Mouse (Mus musculus) midbrain, postnatal 0 days (tissue): ENCODE data around the gene Ncapd3. TPM values are rescaled to one million over a fixed set of nuclear protein-coding genes. Genes with fewer than 3 reads are reported as not detected.

Experiments
- ATAC-seq: fragments of 200-750 bp; cut with Nextera tagmentation; 2 replicates; pipeline ENCODE4 v1.8.0; 2017; ENCODE audit warnings: moderate number of reproducible peaks, mild to moderate bottlenecking, moderate TSS enrichment, moderate library complexity; ENCODE audit not compliant: low FRiP score
- DNase-seq: peaks from one replicate; pipeline ENCODE4 v3.0.0-alpha.2; 2015; ENCODE audit warnings: low spot score
- H3K27ac ChIP-seq: fragments of 300-500 bp; sonication (generic); 2 replicates; pipeline ENCODE4 v1.5.1; 2014; ENCODE audit warnings: low read depth, mild to moderate bottlenecking, low read length, mixed read lengths
- H3K27me3 ChIP-seq: fragments of 300-500 bp; sonication (generic); 2 replicates; pipeline ENCODE4 v1.6.1; 2014; ENCODE audit warnings: low read length, control low read depth, mixed read lengths; ENCODE audit not compliant: insufficient read depth
- H3K36me3 ChIP-seq: fragments of 300-500 bp; sonication (generic); 2 replicates; pipeline ENCODE4 v1.6.1; 2014; ENCODE audit warnings: low read length, control low read depth, mixed read lengths; ENCODE audit not compliant: insufficient read depth
- H3K4me1 ChIP-seq: fragments of 300-500 bp; sonication (generic); 2 replicates; pipeline ENCODE4 v1.6.1; 2014; ENCODE audit warnings: mild to moderate bottlenecking, control low read depth, antibody characterized with exemption, low read length, mixed read lengths; ENCODE audit not compliant: insufficient read depth
- H3K4me2 ChIP-seq: fragments of 300-500 bp; sonication (generic); 2 replicates; pipeline ENCODE4 v1.6.1; 2014; ENCODE audit warnings: low read depth, mild to moderate bottlenecking, low read length, mixed read lengths; ENCODE audit not compliant: poor library complexity, severe bottlenecking
- H3K4me3 ChIP-seq: fragments of 300-500 bp; sonication (generic); 2 replicates; pipeline ENCODE4 v1.5.1; 2014; ENCODE audit warnings: low read depth, mild to moderate bottlenecking, low read length, moderate library complexity
- H3K9ac ChIP-seq: fragments of 300-500 bp; sonication (generic); replicated peaks from 2 replicates; pipeline ENCODE4 v1.6.1; 2014; ENCODE audit warnings: mild to moderate bottlenecking, low read length, moderate library complexity, mixed read lengths; ENCODE audit not compliant: poor library complexity, severe bottlenecking
- H3K9me3 ChIP-seq: fragments of 300-500 bp; sonication (generic); 2 replicates; pipeline ENCODE4 v1.6.1; 2016; ENCODE audit warnings: low read length, control low read depth
- CTCF ChIP-seq: IDR thresholded peaks from 2 replicates; pipeline ENCODE4 v1.5.1; 2016; ENCODE audit warnings: antibody characterized with exemption, mild to moderate bottlenecking
- WGBS: fragments of 180-500 bp; shearing (Covaris S2); extraction: QIAGEN DNeasy Blood & Tissue Kit; methylation state at CpG from one replicate; pipeline ENCODE4 v1.1.7; 2014; 5-methylcytosine and 5-hydroxymethylcytosine counted together
- polyA plus RNA-seq: library from polyadenylated mRNA; unstranded; fragments of >200 nt; fragmentation: Nextera tagmentation; extraction: Ambion mirVana; gene quantifications from 2 replicates; pipeline ENCODE4 v1.2.1, GENCODE M21; 2015
- total RNA-seq: library from RNA; depleted of rRNA; stranded (reverse); fragments of >200 nt; gene quantifications from 2 replicates; pipeline ENCODE4 v1.2.3, GENCODE M21; 2014

The Ncapd3 gene
- total and polyA plus RNA-seq, 2 experiments from 2014 or later, result 7.3 to 20.2 TPM

DNA sequence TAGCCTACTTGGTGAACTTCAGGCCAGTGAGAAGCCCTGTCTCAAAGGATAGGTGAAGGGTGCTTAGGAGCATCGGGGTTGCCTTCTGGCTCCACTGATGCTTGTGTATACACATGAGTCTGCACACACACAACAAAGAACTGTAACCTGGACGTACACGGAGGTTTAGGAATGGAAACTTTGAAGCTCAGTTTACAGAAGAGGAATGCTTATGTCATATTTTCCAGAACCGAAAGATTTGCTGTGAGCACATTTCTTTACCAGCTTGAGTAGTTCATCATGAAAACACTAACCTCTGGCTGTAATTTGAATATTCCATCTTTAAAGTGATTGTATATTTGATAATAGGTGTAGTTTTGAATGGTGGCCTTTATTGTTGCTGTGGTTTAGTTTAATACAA lies 40.9 kb downstream of the Ncapd3 start:
- no peak for DNase-seq
- ATAC-seq, result no peak
- Histone ChIP-seq H3K4me1 (no peaks in the 10 kb centered on the region), H3K27me3 (no peaks in the 10 kb centered on the region), H3K27ac (no peak overlapping the region), H3K4me2 (no peak overlapping the region), H3K36me3 (peaks cover 43% of the 10 kb centered on the region), H3K9me3 (no peaks in the 10 kb centered on the region), H3K9ac (no peak overlapping the region), H3K4me3 (no peak overlapping the region)
- TF ChIP-seq CTCF, result no peak
- WGBS, result 95% methylated on average over 4 of the region's 4 CpGs

DNA sequence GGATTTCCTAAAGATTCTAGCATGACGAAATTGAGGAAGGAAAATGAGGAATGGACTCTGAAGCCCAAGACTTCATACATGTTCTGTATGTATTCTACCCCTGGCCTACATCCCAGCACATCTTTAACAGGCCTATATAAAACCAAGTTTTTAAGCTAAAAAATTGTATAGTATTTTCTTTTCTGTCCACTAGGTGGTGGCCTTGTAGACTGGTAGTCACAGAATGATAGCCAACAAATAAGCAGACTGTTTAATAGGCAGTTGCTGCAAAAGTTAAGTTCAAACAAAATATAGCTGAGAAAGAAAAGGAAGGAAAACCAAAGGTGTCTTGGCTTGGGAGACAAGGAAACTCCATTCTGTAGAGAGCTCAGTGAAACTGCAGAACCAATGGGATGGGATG lies 44.7 kb downstream of the Ncapd3 start:
- H3K27ac ChIP-seq, result no peak overlapping the region
- WGBS, result 88% methylated on average over 1 of the region's 1 CpGs
- H3K4me3 ChIP-seq, result no peak overlapping the region
- ATAC-seq (no peak), DNase-seq (peak; percentile 48)
- peak; percentile 73 for TF ChIP-seq CTCF
- H3K4me1 ChIP-seq, result no peaks in the 10 kb centered on the region
- H3K27me3 ChIP-seq, result no peaks in the 10 kb centered on the region
- no peak overlapping the region for H3K4me2 ChIP-seq
- H3K36me3 ChIP-seq, result peaks cover 40% of the 10 kb centered on the region
- H3K9me3 ChIP-seq, result no peaks in the 10 kb centered on the region
- H3K9ac ChIP-seq, result no peak overlapping the region

GRCm38 (mm10) chr9:27075812-27076211 lies 45.8 kb downstream of the Ncapd3 start:
- Histone ChIP-seq H3K4me1 (no peaks in the 10 kb centered on the region), H3K4me3 (no peak overlapping the region), H3K9me3 (no peaks in the 10 kb centered on the region), H3K9ac (no peak overlapping the region), H3K27ac (no peak overlapping the region), H3K27me3 (no peaks in the 10 kb centered on the region), H3K36me3 (peaks cover 34% of the 10 kb centered on the region), H3K4me2 (no peak overlapping the region)
- no peak for TF ChIP-seq CTCF
- DNase-seq (no peak), ATAC-seq (no peak)

GRCm38 (mm10) chr9:27086256-27086655 lies 56.3 kb downstream of the Ncapd3 start:
- ATAC-seq (no peak), DNase-seq (no peak)
- no peak overlapping the region for H3K27ac ChIP-seq
- no peak for TF ChIP-seq CTCF
- no peaks in the 10 kb centered on the region for H3K9me3 ChIP-seq
- H3K9ac ChIP-seq, result no peak overlapping the region
- H3K4me1 ChIP-seq, result no peaks in the 10 kb centered on the region
- H3K4me2 ChIP-seq, result no peak overlapping the region
- H3K4me3 ChIP-seq, result no peak overlapping the region
- H3K27me3 ChIP-seq, result no peaks in the 10 kb centered on the region
- 93% methylated on average over 5 of the region's 5 CpGs for WGBS
- H3K36me3 ChIP-seq, result peaks cover 64% of the 10 kb centered on the region

DNA sequence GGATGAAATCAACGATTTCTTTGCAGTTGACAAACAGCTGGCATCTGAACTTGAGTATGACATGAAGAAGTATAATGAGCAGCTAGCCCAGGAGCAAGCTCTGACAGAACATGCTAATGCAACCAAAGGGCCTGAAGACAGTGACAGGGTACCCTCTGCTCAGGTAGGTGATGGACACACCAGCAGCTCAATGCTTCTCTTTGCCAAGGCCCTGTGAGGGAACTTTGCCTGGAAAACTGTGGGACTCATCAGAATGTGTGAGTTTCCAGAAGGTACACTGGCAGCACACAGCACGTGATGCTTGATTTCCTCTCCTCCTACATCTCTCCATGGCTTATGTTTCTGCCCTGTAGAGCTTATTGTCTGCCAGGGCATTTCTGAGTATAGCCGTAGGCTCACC lies 57.4 kb downstream of the Ncapd3 start:
- no peaks in the 10 kb centered on the region for H3K9me3 ChIP-seq
- H3K36me3 ChIP-seq, result peaks cover 56% of the 10 kb centered on the region
- no peak overlapping the region for H3K4me3 ChIP-seq
- no peak for TF ChIP-seq CTCF
- no peaks in the 10 kb centered on the region for H3K4me1 ChIP-seq
- 96% methylated on average over 3 of the region's 3 CpGs for WGBS
- H3K27ac ChIP-seq, result no peak overlapping the region
- ATAC-seq, result no peak
- H3K4me2 ChIP-seq, result no peak overlapping the region
- no peaks in the 10 kb centered on the region for H3K27me3 ChIP-seq
- no peak for DNase-seq
- no peak overlapping the region for H3K9ac ChIP-seq

- no peak for DNase-seq
- Histone ChIP-seq H3K27ac (no peak overlapping the region), H3K4me1 (no peaks in the 10 kb centered on the region), H3K9me3 (no peaks in the 10 kb centered on the region), H3K4me3 (no peak overlapping the region), H3K9ac (no peak overlapping the region), H3K4me2 (no peak overlapping the region), H3K27me3 (no peaks in the 10 kb centered on the region), H3K36me3 (peaks cover 48% of the 10 kb centered on the region)
- 76% methylated on average over 1 of the region's 1 CpGs for WGBS
- no peak for ATAC-seq
- TF ChIP-seq CTCF, result no peak
Observed at GRCm38 (mm10) chr9:27090134-27090533, 60.2 kb downstream of the Ncapd3 start.
